Mouse (Mus musculus): ENCODE results near the gene Mr1. TPM values are rescaled to one million over a fixed set of nuclear protein-coding genes. Genes with fewer than 3 reads are reported as not detected.

The Mr1 gene
- polyA plus RNA-seq, 1 experiment: 0.66 TPM

- TF ChIP-seq POLR2A (IDR thresholded peaks at IDR 0.05; ENCODE audit: low read depth, low read length) (no peak), CTCF (IDR thresholded peaks at IDR 0.05; ENCODE audit: extremely low read depth, insufficient read length, insufficient replicate concordance, low read depth, low read length) (no peak)
- Histone ChIP-seq H3K4me1 (ENCODE audit: control insufficient read depth, insufficient read depth, insufficient read length, low read length) (no peaks in the 10 kb centered on the region; the same call in 1 of the 2 replicates), H3K27me3 (ENCODE audit: control insufficient read depth, insufficient read depth, low read length) (no peaks in the 10 kb centered on the region), H3K27ac (ENCODE audit: insufficient read depth, low read depth, low read length) (no peak overlapping the region), H3K36me3 (ENCODE audit: control insufficient read depth, insufficient read depth, low read length) (no peaks in the 10 kb centered on the region), H3K4me3 (ENCODE audit: low read depth, low read length) (no peak overlapping the region)
- WGBS: 59% methylated on average over 4 of the region's 4 CpGs
Observed at GRCm38 (mm10) chr1:155153906-155154305, 7.3 kb upstream of the Mr1 start.

- TF ChIP-seq POLR2A (IDR thresholded peaks at IDR 0.05; ENCODE audit: low read depth, low read length) (no peak), CTCF (IDR thresholded peaks at IDR 0.05; ENCODE audit: extremely low read depth, insufficient read length, insufficient replicate concordance, low read depth, low read length) (no peak)
- Histone ChIP-seq H3K27ac (ENCODE audit: insufficient read depth, low read depth, low read length) (no peak overlapping the region), H3K4me1 (ENCODE audit: control insufficient read depth, insufficient read depth, insufficient read length, low read length) (no peaks in the 10 kb centered on the region), H3K36me3 (ENCODE audit: control insufficient read depth, insufficient read depth, low read length) (no peaks in the 10 kb centered on the region), H3K27me3 (ENCODE audit: control insufficient read depth, insufficient read depth, low read length) (no peaks in the 10 kb centered on the region), H3K4me3 (ENCODE audit: low read depth, low read length) (no peak overlapping the region)
- 82% methylated on average over 5 of the region's 5 CpGs for WGBS
Observed at GRCm38 (mm10) chr1:155150821-155151220, 4.2 kb upstream of the Mr1 start.

- H3K27me3 ChIP-seq (ENCODE audit: control insufficient read depth, insufficient read depth, low read length): no peaks in the 10 kb centered on the region
- TF ChIP-seq POLR2A (IDR thresholded peaks at IDR 0.05; ENCODE audit: low read depth, low read length) (no peak), CTCF (IDR thresholded peaks at IDR 0.05; ENCODE audit: extremely low read depth, insufficient read length, insufficient replicate concordance, low read depth, low read length) (no peak)
- WGBS: 85% methylated on average over 3 of the region's 3 CpGs
- no peak overlapping the region for H3K4me3 ChIP-seq (ENCODE audit: low read depth, low read length)
- no peaks in the 10 kb centered on the region for H3K4me1 ChIP-seq (ENCODE audit: control insufficient read depth, insufficient read depth, insufficient read length, low read length)
- H3K36me3 ChIP-seq (ENCODE audit: control insufficient read depth, insufficient read depth, low read length): no peaks in the 10 kb centered on the region
- H3K27ac ChIP-seq (ENCODE audit: insufficient read depth, low read depth, low read length): no peak overlapping the region
Observed at GRCm38 (mm10) chr1:155149403-155149802, 2.8 kb upstream of the Mr1 start.

GRCm38 (mm10) chr1:155147228-155147627 is 614 bp upstream of the Mr1 start:
- H3K4me1 ChIP-seq (ENCODE audit: control insufficient read depth, insufficient read depth, insufficient read length, low read length): no peaks in the 10 kb centered on the region
- no peak overlapping the region for H3K27ac ChIP-seq (ENCODE audit: insufficient read depth, low read depth, low read length)
- 87% methylated on average over 2 of the region's 2 CpGs for WGBS
- TF ChIP-seq CTCF (IDR thresholded peaks at IDR 0.05; ENCODE audit: extremely low read depth, insufficient read length, insufficient replicate concordance, low read depth, low read length) (no peak), POLR2A (IDR thresholded peaks at IDR 0.05; ENCODE audit: low read depth, low read length) (no peak)
- H3K27me3 ChIP-seq (ENCODE audit: control insufficient read depth, insufficient read depth, low read length): no peaks in the 10 kb centered on the region
- H3K4me3 ChIP-seq (ENCODE audit: low read depth, low read length): no peak overlapping the region
- H3K36me3 ChIP-seq (ENCODE audit: control insufficient read depth, insufficient read depth, low read length): no peaks in the 10 kb centered on the region

GRCm38 (mm10) chr1:155145620-155146019 is 994 bp downstream of the Mr1 start:
- WGBS: 52% methylated on average over 6 of the region's 6 CpGs

GRCm38 (mm10) chr1:155140076-155140475 is 6.5 kb downstream of the Mr1 start:
- Histone ChIP-seq H3K4me3 (ENCODE audit: low read depth, low read length) (no peak overlapping the region), H3K27ac (ENCODE audit: insufficient read depth, low read depth, low read length) (no peak overlapping the region), H3K4me1 (ENCODE audit: control insufficient read depth, insufficient read depth, insufficient read length, low read length) (no peaks in the 10 kb centered on the region), H3K36me3 (ENCODE audit: control insufficient read depth, insufficient read depth, low read length) (no peaks in the 10 kb centered on the region), H3K27me3 (ENCODE audit: control insufficient read depth, insufficient read depth, low read length) (no peaks in the 10 kb centered on the region)
- WGBS: 22% methylated on average over 2 of the region's 2 CpGs
- TF ChIP-seq CTCF (IDR thresholded peaks at IDR 0.05; ENCODE audit: extremely low read depth, insufficient read length, insufficient replicate concordance, low read depth, low read length) (no peak), POLR2A (IDR thresholded peaks at IDR 0.05; ENCODE audit: low read depth, low read length) (no peak)

More at GRCm38 (mm10) chr1:155145620-155146019, 994 bp downstream of the Mr1 start:
- Histone ChIP-seq H3K27ac (ENCODE audit: insufficient read depth, low read depth, low read length) (peak overlapping the region; percentile 39; the same call in 1 of the 2 replicates), H3K27me3 (ENCODE audit: control insufficient read depth, insufficient read depth, low read length) (no peaks in the 10 kb centered on the region), H3K4me3 (ENCODE audit: low read depth, low read length) (no peak overlapping the region; the same call in 1 of the 2 replicates), H3K4me1 (ENCODE audit: control insufficient read depth, insufficient read depth, insufficient read length, low read length) (no peaks in the 10 kb centered on the region), H3K36me3 (ENCODE audit: control insufficient read depth, insufficient read depth, low read length) (no peaks in the 10 kb centered on the region)
- no peak for TF ChIP-seq POLR2A (IDR thresholded peaks at IDR 0.05; ENCODE audit: low read depth, low read length)
- TF ChIP-seq CTCF (IDR thresholded peaks at IDR 0.05; ENCODE audit: extremely low read depth, insufficient read length, insufficient replicate concordance, low read depth, low read length): no peak

GRCm38 (mm10) chr1:155138795-155139194 is 7.8 kb downstream of the Mr1 start:
- no peaks in the 10 kb centered on the region for H3K36me3 ChIP-seq (ENCODE audit: control insufficient read depth, insufficient read depth, low read length)
- H3K27ac ChIP-seq (ENCODE audit: insufficient read depth, low read depth, low read length): no peak overlapping the region
- no peak for TF ChIP-seq CTCF (IDR thresholded peaks at IDR 0.05; ENCODE audit: extremely low read depth, insufficient read length, insufficient replicate concordance, low read depth, low read length)
- TF ChIP-seq POLR2A (IDR thresholded peaks at IDR 0.05; ENCODE audit: low read depth, low read length): no peak
- H3K4me3 ChIP-seq (ENCODE audit: low read depth, low read length): no peak overlapping the region
- no peaks in the 10 kb centered on the region for H3K4me1 ChIP-seq (ENCODE audit: control insufficient read depth, insufficient read depth, insufficient read length, low read length)
- no peaks in the 10 kb centered on the region for H3K27me3 ChIP-seq (ENCODE audit: control insufficient read depth, insufficient read depth, low read length)
- 68% methylated on average over 7 of the region's 7 CpGs for WGBS

All from small intestine, adult 2 months (tissue).